Mouse (Mus musculus) adrenal gland (tissue): ENCODE measurements around the gene Bcl2l1.

Experiments used
- intact Hi-C: fragments of 180-260 bp; cut with DNase I; formaldehyde crosslinking; loops from one replicate; pipeline ENCODE4 v1.15.1; 2025

Bcl2l1 gene

DNA sequence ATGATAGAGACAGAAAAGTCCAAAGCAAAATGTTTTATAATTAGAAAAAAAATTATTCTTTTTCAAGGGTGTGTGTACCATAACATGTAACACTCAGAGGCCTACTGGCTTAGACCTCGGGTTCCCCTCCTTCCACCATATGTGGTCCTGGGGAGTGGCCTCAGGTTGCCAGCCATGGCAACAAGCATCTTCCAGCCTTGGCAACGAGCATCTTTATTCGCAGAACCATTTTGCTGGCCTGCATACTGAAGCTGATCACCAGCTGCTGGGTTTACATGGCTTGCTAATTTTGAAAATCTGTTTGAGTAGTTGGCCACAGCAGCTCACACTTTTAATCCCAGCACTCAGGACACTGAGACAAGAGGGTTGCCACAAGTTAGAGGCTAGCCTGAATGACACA, 55.5 kb downstream of the Bcl2l1 start:
- intact Hi-C loops = no loop called here

- intact Hi-C loops = no loop called here
Observed at GRCm38 (mm10) chr2:152775357-152775756, 56.2 kb downstream of the Bcl2l1 start.

DNA sequence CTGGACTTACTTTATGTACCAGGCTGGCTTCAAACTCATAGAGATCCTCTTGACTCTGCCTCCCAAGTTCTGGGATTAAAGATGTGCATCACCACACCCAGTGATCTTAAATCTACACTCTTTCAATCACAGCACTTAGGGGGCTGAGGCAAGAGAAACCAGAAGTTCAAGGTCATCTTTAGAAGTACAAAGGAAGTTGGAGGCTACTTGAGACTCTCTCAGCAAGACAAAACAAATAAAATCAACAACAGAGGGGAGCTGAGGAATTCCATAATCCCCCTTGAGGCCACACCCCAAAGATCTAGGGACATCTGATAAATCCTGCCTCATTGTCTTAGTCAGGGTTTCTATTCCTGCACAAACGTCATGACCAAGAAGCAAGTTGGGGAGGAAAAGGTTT, 59.3 kb downstream of the Bcl2l1 start:
- intact Hi-C loops = no loop called here

- intact Hi-C loops = no loop called here
Observed at GRCm38 (mm10) chr2:152771571-152771970, 60.0 kb downstream of the Bcl2l1 start.

- intact Hi-C loops = loop anchor here (10.0 kb wide), 1 partner anchor 155 kb away; no protein-coding TSS in a partner anchor
Observed at GRCm38 (mm10) chr2:152769677-152770076, 61.9 kb downstream of the Bcl2l1 start.

DNA sequence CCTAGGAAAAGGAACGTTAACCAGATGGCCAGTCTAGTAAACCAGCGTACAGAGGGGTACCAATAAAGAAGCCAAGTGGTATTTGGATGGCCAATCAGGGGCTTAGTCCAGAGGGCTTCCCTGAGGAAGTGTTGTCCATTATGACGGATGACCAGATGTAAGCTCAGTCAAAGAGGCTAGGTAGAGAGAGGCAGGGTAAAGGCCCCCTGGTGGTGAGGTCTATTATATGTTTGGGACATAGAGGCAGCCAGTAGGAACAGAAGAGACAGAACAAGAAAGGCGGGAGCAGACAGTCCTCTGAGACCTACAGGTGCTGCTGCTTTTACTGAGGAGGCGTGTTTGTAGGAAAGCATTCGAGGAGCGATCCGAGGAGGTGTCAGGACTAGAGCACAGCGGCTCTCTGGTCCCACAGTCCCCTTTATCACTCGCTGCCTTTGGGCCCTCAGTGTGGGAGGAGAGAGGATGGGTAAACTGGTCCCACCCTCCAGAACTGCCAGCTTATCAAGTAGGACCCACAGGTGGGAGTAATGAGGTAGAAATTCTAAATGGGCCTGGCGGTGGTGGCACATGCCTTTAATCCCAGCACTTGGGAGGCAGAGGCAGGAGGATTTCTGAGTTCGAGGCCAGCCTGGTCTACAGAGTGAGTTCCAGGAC, 63.8 kb downstream of the Bcl2l1 start:
- intact Hi-C loops = loop anchor here (2.0 to 10.0 kb wide), 3 partner anchors 63 to 153 kb away; partner anchors contain the start of gene Bcl2l1

- intact Hi-C loops = loop anchor here (2.0 to 10.0 kb wide), 3 partner anchors 64 to 152 kb away; partner anchors contain the start of gene Bcl2l1
Observed at GRCm38 (mm10) chr2:152766387-152767123, 65.0 kb downstream of the Bcl2l1 start.

- intact Hi-C loops = loop anchor here (10.0 kb wide), 1 partner anchor 150 kb away; no protein-coding TSS in a partner anchor
Observed at GRCm38 (mm10) chr2:152765045-152765674, 66.4 kb downstream of the Bcl2l1 start.

DNA sequence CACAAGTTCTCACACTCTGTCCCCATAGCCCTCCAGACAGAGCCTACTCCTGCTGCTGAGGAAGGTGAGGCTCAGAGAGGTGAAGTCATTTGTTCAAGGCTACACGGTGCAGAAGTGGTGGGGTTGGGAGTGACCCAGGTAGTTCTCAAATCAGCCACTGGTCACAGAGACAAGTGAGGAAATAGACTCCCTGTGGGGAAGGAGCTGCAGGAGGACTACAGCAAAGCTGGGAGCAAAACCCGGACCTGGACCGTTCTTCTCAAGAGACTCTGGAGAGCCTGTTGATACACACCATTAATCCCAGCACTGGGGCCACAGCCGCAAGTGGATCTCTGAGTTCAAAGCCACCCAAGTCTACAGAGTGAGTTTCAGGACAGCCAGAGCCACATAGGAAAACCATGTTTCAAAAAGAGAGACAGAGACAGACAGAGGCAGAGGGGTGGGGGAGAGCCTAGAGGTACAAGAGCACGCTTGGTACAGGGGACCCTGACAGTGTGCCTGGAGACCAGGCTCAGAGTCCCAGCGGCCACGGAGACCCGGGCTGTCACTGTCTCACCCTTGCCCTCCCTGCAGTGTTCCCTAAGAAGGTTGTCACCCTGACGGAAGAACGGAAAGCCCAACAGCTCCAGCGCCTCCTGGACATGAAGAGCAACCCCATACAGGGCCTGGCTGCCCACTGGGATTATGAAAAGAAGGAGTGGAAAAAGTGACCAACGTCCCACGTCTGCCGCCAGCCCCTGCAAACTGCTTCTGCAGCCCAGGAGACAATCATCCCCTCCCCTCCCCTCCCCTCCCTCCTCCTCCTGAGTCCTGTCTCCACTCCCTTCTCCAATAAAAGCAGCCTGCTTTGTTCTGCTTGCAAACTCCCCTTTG, 67.1 kb downstream of the Bcl2l1 start:
- intact Hi-C loops = loop anchor here (10.0 kb wide), 1 partner anchor 150 kb away; no protein-coding TSS in a partner anchor

GRCm38 (mm10) chr2:152763310-152763709, 68.2 kb downstream of the Bcl2l1 start:
- intact Hi-C loops = loop anchor here (10.0 kb wide), 1 partner anchor 149 kb away; no protein-coding TSS in a partner anchor

- intact Hi-C loops = no loop called here
Observed at GRCm38 (mm10) chr2:152758351-152758750, 73.2 kb downstream of the Bcl2l1 start.

GRCm38 (mm10) chr2:152757478-152757877, 74.0 kb downstream of the Bcl2l1 start:
- intact Hi-C loops = no loop called here

DNA sequence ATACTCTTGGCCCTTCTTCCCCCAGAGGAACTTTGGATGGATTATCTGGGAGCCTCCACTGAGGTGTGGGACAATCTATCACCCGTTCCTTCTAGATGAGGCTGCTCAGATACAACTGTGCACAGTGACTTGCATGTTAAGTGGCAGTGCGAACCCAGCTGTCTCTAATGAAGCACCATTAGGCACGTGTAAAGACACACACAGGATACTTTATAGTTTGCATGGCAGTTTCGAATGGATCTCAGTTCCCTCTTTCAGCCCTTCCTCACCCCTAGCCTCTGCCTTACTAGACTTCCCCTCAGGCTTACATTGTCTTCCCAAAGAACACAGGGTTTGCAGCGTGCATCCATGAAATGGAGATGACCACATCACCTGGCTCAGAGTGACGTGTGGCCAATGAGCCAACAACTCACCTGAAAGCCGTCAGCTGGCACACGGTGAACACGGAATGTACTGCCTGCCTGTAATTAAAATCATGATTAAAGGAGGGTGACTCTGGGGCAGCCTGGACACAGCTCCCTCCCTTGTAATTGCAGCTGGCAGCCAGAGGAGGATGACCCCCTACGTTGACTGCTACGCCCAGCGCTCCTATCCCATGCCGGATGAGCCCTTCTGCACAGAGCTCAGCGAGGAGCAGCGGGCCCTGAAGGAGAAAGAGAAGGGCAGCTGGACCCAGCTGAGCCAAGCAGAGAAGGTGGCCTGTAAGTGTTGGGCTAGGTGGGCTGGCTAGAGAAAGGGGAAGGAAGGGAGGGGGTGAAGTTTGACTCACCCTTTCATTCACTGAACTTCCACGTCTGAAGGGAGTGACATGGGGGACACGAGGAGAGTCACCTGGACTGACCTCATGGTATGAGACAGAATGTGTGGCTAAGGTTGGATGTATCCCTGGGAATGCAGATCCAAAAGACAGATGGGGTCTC, 74.8 kb downstream of the Bcl2l1 start:
- intact Hi-C loops = no loop called here

- intact Hi-C loops = no loop called here
Observed at GRCm38 (mm10) chr2:152753944-152754711, 77.4 kb downstream of the Bcl2l1 start, which contains the start of gene Cox4i2. Gene Cox4i2, plus strand, starts transcription at chr2:152754173.

GRCm38 (mm10) chr2:152742435-152742834, 89.1 kb downstream of the Bcl2l1 start:
- intact Hi-C loops = loop anchor here (2.0 kb wide), 1 partner anchor 46 kb away; no protein-coding TSS in a partner anchor

GRCm38 (mm10) chr2:152741153-152742041, 90.1 kb downstream of the Bcl2l1 start:
- intact Hi-C loops = loop anchor here (2.0 kb wide), 1 partner anchor 45 kb away; no protein-coding TSS in a partner anchor

DNA sequence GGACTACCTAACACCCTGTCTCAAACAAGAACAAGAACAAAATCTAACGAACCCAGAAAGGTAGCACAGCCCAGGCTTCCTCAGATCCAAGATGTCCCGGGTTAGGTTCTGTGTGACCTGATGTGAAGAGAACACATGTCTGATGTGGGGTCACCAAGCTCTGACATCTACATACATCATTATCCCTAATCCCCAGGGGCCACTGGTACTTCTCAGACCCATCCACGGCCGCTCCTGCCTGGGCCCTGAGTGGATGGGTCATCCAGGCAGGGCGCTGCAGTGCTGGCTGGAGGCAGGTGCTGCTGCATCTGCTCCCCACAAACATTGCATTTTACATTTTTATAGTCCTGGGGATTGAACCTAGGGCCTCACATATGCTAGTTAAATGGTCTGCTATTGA, 91.0 kb downstream of the Bcl2l1 start:
- intact Hi-C loops = no loop called here

- intact Hi-C loops = no loop called here
Observed at GRCm38 (mm10) chr2:152739842-152740260, 91.7 kb downstream of the Bcl2l1 start.
